Mouse (Mus musculus) testis, postnatal 14 days (tissue): ENCODE results near the gene Gm6904.
"Not testable (repeated sequence)": the region's sequence is repeated elsewhere in the genome, so short reads cannot be mapped to it uniquely, and the experiment has no call there.

ENCODE experiments used
- DNase-seq: peaks from one replicate; pipeline ENCODE4 v3.0.0; 2021; ENCODE audit warnings: low spot score

Gene Gm6904

GRCm38 (mm10) chr14:59260056-59260455, at the start of gene Gm6904:
TSS of gene Gm6904 (minus strand) at chr14:59260216.
- no peak for DNase-seq

- not testable (repeated sequence) for DNase-seq
Observed at GRCm38 (mm10) chr14:59297391-59297790, 37.4 kb upstream of the Gm6904 start, which contains the start of gene Phf11a. TSS of gene Phf11a (minus strand) at chr14:59297522.

GRCm38 (mm10) chr14:59291769-59292168, 31.8 kb upstream of the Gm6904 start:
- DNase-seq = not testable (repeated sequence)

GRCm38 (mm10) chr14:59274961-59275360, 14.9 kb upstream of the Gm6904 start:
- DNase-seq = not testable (repeated sequence)

GRCm38 (mm10) chr14:59255861-59256260, 4.2 kb downstream of the Gm6904 start:
- DNase-seq = not testable (repeated sequence)

GRCm38 (mm10) chr14:59250350-59250749, 9.7 kb downstream of the Gm6904 start:
- not testable (repeated sequence) for DNase-seq

GRCm38 (mm10) chr14:59233635-59234034, 26.4 kb downstream of the Gm6904 start:
- no peak for DNase-seq

GRCm38 (mm10) chr14:59232003-59232402, 28.0 kb downstream of the Gm6904 start:
- DNase-seq = no peak

GRCm38 (mm10) chr14:59230331-59230966, 29.6 kb downstream of the Gm6904 start:
- DNase-seq = no peak

- no peak for DNase-seq
Observed at GRCm38 (mm10) chr14:59229822-59230221, 30.2 kb downstream of the Gm6904 start.

- DNase-seq = no peak
Observed at GRCm38 (mm10) chr14:59226240-59226639, 33.8 kb downstream of the Gm6904 start.

GRCm38 (mm10) chr14:59219241-59219640, 40.8 kb downstream of the Gm6904 start:
- no peak for DNase-seq

- no peak for DNase-seq
Observed at GRCm38 (mm10) chr14:59209816-59210215, 50.2 kb downstream of the Gm6904 start.

GRCm38 (mm10) chr14:59209003-59209402, 51.0 kb downstream of the Gm6904 start:
- no peak for DNase-seq

GRCm38 (mm10) chr14:59205976-59206583, 53.9 kb downstream of the Gm6904 start:
- DNase-seq = no peak

GRCm38 (mm10) chr14:59205461-59205860, 54.6 kb downstream of the Gm6904 start:
- no peak for DNase-seq

- DNase-seq = no peak
Observed at GRCm38 (mm10) chr14:59201604-59202215, 58.3 kb downstream of the Gm6904 start.

GRCm38 (mm10) chr14:59200711-59201603, 59.1 kb downstream of the Gm6904 start, which contains the start of gene Rcbtb1:
TSS of gene Rcbtb1 (plus strand) at chr14:59201209.
- peak; percentile 93 for DNase-seq
